Comparison of ENCODE assay signal across 38 mouse cellular contexts in genomic region chr1:86160059-86160458, GRCm38 (mm10). TPM values are rescaled to one million over a fixed set of nuclear protein-coding genes. Genes with fewer than 3 reads are reported as not detected.
DNase-seq lines count a peak whose midpoint lies in the region; ATAC-seq lines count a peak whose summit lies in the region.
"Had no signal": no experiment of that assay in that cellular context is flagged by ENCODE, and none has a peak within 500 bp of the region (broad histone marks: within the 10 kb centered on the region; RNA-seq: fewer than 3 reads in every experiment).

No protein-coding gene starts in this region.

- intact Hi-C loops in gastrocnemius, postnatal 14 days (cut with DNase I; ENCODE audit: low total_unique reads) = no loop called here

- peak overlapping the region; percentile 37 for H3K4me2 ChIP-seq in liver, embryonic 11.5 days
- peak overlapping the region; percentile 59 for H3K4me2 ChIP-seq in liver, embryonic 15.5 days
- H3K4me2 ChIP-seq: embryonic facial prominence, embryonic 12.5 days; forebrain, embryonic 12.5 days; heart, embryonic 15.5 days; limb, embryonic 13.5 days; midbrain, embryonic 11.5 days; neural tube, embryonic 12.5 days had no signal

- H3K9ac ChIP-seq in liver, embryonic 11.5 days (ENCODE audit: low read depth, low read length) = no peak overlapping the region
- 0 out of 2 replicates have a peak overlapping the region, but pooled peaks have one; percentile 17 for H3K9ac ChIP-seq in liver, embryonic 15.5 days
- H3K9ac ChIP-seq: embryonic facial prominence, embryonic 12.5 days; forebrain, embryonic 12.5 days; forebrain, postnatal 0 days; heart, embryonic 15.5 days; limb, embryonic 13.5 days; neural tube, embryonic 12.5 days had no signal

- peak; percentile 83 for ATAC-seq in liver, embryonic 11.5 days (replicated peaks; ENCODE audit: low FRiP score)
- ATAC-seq in liver, embryonic 15.5 days (ENCODE audit: insufficient read depth) = peak; percentile 73
- ATAC-seq: forebrain, postnatal 0 days; hindbrain, embryonic 16.5 days; midbrain, embryonic 16.5 days; Patski had no signal

- peaks cover 9% of the 10 kb centered on the region for H3K36me3 ChIP-seq in liver, embryonic 11.5 days (ENCODE audit: control insufficient read depth, insufficient read depth, low read length)
- H3K36me3 ChIP-seq in erythroblast, embryonic 14.5 days (ENCODE audit: control insufficient read depth) = peaks cover 77% of the 10 kb centered on the region
- H3K36me3 ChIP-seq in liver, embryonic 15.5 days (replicated peaks) = peaks cover 31% of the 10 kb centered on the region

- H3K9me3 ChIP-seq in liver, embryonic 11.5 days (ENCODE audit: control insufficient read depth, low read length) = no peaks in the 10 kb centered on the region
- no peaks in the 10 kb centered on the region for H3K9me3 ChIP-seq in erythroblast, embryonic 14.5 days (ENCODE audit: control insufficient read depth, low read length)
- H3K9me3 ChIP-seq in liver, embryonic 15.5 days (replicated peaks) = no peaks in the 10 kb centered on the region
- H3K9me3 ChIP-seq: embryonic facial prominence, embryonic 12.5 days; forebrain, embryonic 12.5 days; heart, embryonic 10.5 days; heart, embryonic 15.5 days; limb, embryonic 13.5 days; neural tube, embryonic 12.5 days had no signal

- 78% methylated on average over 6 of the region's 6 CpGs for WGBS in liver, embryonic 11.5 days
- 41% methylated on average over 6 of the region's 6 CpGs for WGBS in liver, embryonic 15.5 days (ENCODE audit: insufficient replicate concordance)

- H3K4me3 ChIP-seq in liver, embryonic 11.5 days (ENCODE audit: low read depth, low read length) = no peak overlapping the region
- peak overlapping the region; percentile 26 for H3K4me3 ChIP-seq in erythroblast, embryonic 14.5 days (replicated peaks)
- no peak overlapping the region for H3K4me3 ChIP-seq in liver, embryonic 15.5 days (replicated peaks)
- H3K4me3 ChIP-seq: embryonic facial prominence, embryonic 12.5 days; forebrain, embryonic 12.5 days; heart, embryonic 10.5 days; heart, embryonic 15.5 days; layer of hippocampus, adult 2 months; limb, embryonic 13.5 days; neural tube, embryonic 12.5 days had no signal

- DNase-seq in liver, embryonic 11.5 days (ENCODE audit: low spot score) = no peak
- no peak for DNase-seq in liver
- DNase-seq in MN1 (ENCODE audit: low spot score) = no peak
- DNase-seq in ovary, adult 18-20 months (ENCODE audit: low spot score) = no peak
- no peak for DNase-seq in urinary bladder, postnatal 14 days (ENCODE audit: low spot score)
- no peak for DNase-seq in gastrocnemius, postnatal 14 days
- DNase-seq: adrenal gland, postnatal 14 days; cerebellum, adult 8-10 months; cerebellum, postnatal 25 days; forebrain, postnatal 0 days; gastrocnemius, postnatal 10 days; heart, adult 11 months; kidney, adult 18-20 months; kidney, postnatal 36 days; lung, adult 2 months; lung, postnatal 10 days; right cerebral cortex, postnatal 4 days; thymus, postnatal 14 days had no signal

- H3K27me3 ChIP-seq in liver, embryonic 11.5 days (replicated peaks; ENCODE audit: control insufficient read depth, insufficient read depth, low read length) = no peaks in the 10 kb centered on the region
- no peaks in the 10 kb centered on the region for H3K27me3 ChIP-seq in erythroblast, embryonic 14.5 days (ENCODE audit: control insufficient read depth)
- no peaks in the 10 kb centered on the region for H3K27me3 ChIP-seq in liver, embryonic 15.5 days
- H3K27me3 ChIP-seq: CH12.LX; embryonic facial prominence, embryonic 12.5 days; forebrain, embryonic 12.5 days; heart, embryonic 15.5 days; limb, embryonic 13.5 days; neural tube, embryonic 12.5 days; Patski had no signal

- peak overlapping the region; percentile 76 for H3K27ac ChIP-seq in liver, embryonic 11.5 days (ENCODE audit: low read depth, low read length)
- peak overlapping the region; percentile 89 for H3K27ac ChIP-seq in liver, embryonic 15.5 days (replicated peaks)
- H3K27ac ChIP-seq: embryonic facial prominence, embryonic 12.5 days; forebrain, embryonic 12.5 days; heart, embryonic 10.5 days; heart, embryonic 15.5 days; layer of hippocampus, adult 2 months; limb, embryonic 13.5 days; neural tube, embryonic 12.5 days had no signal

- H3K4me1 ChIP-seq in liver, embryonic 11.5 days (replicated peaks; ENCODE audit: control insufficient read depth, insufficient read depth, low read length) = peaks cover 24% of the 10 kb centered on the region
- H3K4me1 ChIP-seq in erythroblast, embryonic 14.5 days (ENCODE audit: control insufficient read depth) = peaks cover 79% of the 10 kb centered on the region
- H3K4me1 ChIP-seq in liver, embryonic 15.5 days (replicated peaks) = peaks cover 64% of the 10 kb centered on the region

RNA-seq across cellular contexts. Expression of gene Armc9, which starts 5.5 kb away (rescaled TPM):
- 20.9 and 28.7 TPM in 2 replicates for polyA plus RNA-seq in liver, embryonic 11.5 days (2014; fragmentation: Nextera tagmentation; extraction: Ambion mirVana)
- 0.81 and 0.94 TPM in 2 replicates for polyA plus RNA-seq in erythroblast, embryonic 14.5 days (2012)
- polyA plus RNA-seq in liver, embryonic 15.5 days (2015; fragmentation: Nextera tagmentation; extraction: Ambion mirVana) = 8.9 and 9.3 TPM in 2 replicates
- 1 to 10 TPM; 2.5 to 2.6 TPM for total RNA-seq in gastrocnemius, postnatal 14 days (2021)

RNA-seq across cellular contexts. Expression of gene Gm21972, which starts 26.6 kb away (rescaled TPM):
- polyA plus RNA-seq in liver, embryonic 11.5 days (2014; fragmentation: Nextera tagmentation; extraction: Ambion mirVana) = not detected in 2 replicates
- polyA plus RNA-seq in erythroblast, embryonic 14.5 days (2012) = 1.7 and 2.3 TPM in 2 replicates
- polyA plus RNA-seq in liver, embryonic 15.5 days (2015; fragmentation: Nextera tagmentation; extraction: Ambion mirVana) = not detected in 2 replicates
- under 1 TPM; 0.44 to 0.68 TPM for total RNA-seq in gastrocnemius, postnatal 14 days (2021)
- total RNA-seq: ES-E14 had no signal
- polyA plus RNA-seq: hindbrain, embryonic 11.5 days; kidney, embryonic 16.5 days; lung, adult 2 months; neural tube, embryonic 12.5 days; stomach, embryonic 14.5 days had no signal

RNA-seq across cellular contexts. Expression of gene Htr2b, which starts 48.3 kb away (rescaled TPM):
- 0.23 and 0.26 TPM in 2 replicates for polyA plus RNA-seq in liver, embryonic 11.5 days (2014; fragmentation: Nextera tagmentation; extraction: Ambion mirVana)
- not detected in 2 replicates for polyA plus RNA-seq in erythroblast, embryonic 14.5 days (2012)
- 0.07 and 0.15 TPM in 2 replicates for polyA plus RNA-seq in liver, embryonic 15.5 days (2015; fragmentation: Nextera tagmentation; extraction: Ambion mirVana)
- under 1 TPM; 0.31 to 0.80 TPM for total RNA-seq in gastrocnemius, postnatal 14 days (2021)
- total RNA-seq: adrenal gland, postnatal 14 days; CH12.LX; forebrain, postnatal 0 days; layer of hippocampus, adult 2 months; layer of hippocampus, postnatal 25 days; left cerebral cortex, postnatal 36 days had no signal
